Mouse (Mus musculus): ENCODE results near the gene Cacna2d3.

GRCm38 (mm10) chr14:29172207-29172606, 549.5 kb downstream of the Cacna2d3 start:
- TF ChIP-seq CTCF (IDR thresholded peaks at IDR 0.05) (no peak), POLR2A (IDR thresholded peaks at IDR 0.05; ENCODE audit: insufficient read depth, low read depth, low read length) (no peak)
